Mouse (Mus musculus): ENCODE results near the gene Gm9837. TPM values are rescaled to one million over a fixed set of nuclear protein-coding genes. Genes with fewer than 3 reads are reported as not detected.

Gm9837 gene
- polyA plus RNA-seq, 1 experiment from 2014 or later = not detected

- H3K36me3 ChIP-seq (ENCODE audit: insufficient read depth, low read length) = no peaks in the 10 kb centered on the region
- H3K4me3 ChIP-seq (ENCODE audit: low read depth, low read length) = no peak overlapping the region
- H3K9ac ChIP-seq (replicated peaks; ENCODE audit: low read depth) = no peak overlapping the region
- no peak overlapping the region for H3K4me2 ChIP-seq (replicated peaks; ENCODE audit: low read depth, low read length)
- WGBS = 53% methylated on average over 13 of the region's 13 CpGs
- H3K27me3 ChIP-seq (replicated peaks; ENCODE audit: insufficient read depth, low read length) = no peaks in the 10 kb centered on the region
- no peak overlapping the region for H3K27ac ChIP-seq (ENCODE audit: low read length)
- no peak for DNase-seq (ENCODE audit: low spot score)
- TF ChIP-seq CTCF (IDR thresholded peaks at IDR 0.05) (no peak), EP300 (IDR thresholded peaks at IDR 0.05) (no peak)
- 0 out of 2 replicates have a peak, but pooled peaks cover 2% of the 10 kb centered on the region for H3K4me1 ChIP-seq (ENCODE audit: insufficient read depth, low read depth, low read length)
- ATAC-seq = no peak
- H3K9me3 ChIP-seq (ENCODE audit: low read length) = no peaks in the 10 kb centered on the region
Measured at GRCm38 (mm10) chr11:53445562-53445961, 24.7 kb downstream of the Gm9837 start.

DNA sequence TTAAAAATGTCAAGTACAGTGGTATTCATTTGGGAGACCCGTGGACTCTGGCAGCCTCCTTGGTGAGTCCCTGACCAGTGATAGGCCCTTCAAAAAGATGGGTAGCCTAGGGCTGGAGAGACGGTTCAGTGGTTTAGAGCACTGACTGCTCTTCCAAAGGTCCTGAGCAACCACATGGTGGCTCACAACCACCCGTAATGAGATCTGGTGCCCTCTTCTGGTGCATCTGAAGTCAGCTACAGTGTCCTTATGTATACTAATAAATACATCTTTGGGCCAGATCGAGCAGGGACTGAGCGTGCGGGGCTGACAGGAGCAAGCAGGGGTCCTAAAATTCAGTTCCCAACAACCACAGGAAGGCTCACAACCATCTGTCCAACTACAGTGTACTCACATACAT lies 26.4 kb downstream of the Gm9837 start:
- no peak overlapping the region for H3K27ac ChIP-seq (ENCODE audit: low read length)
- no peaks in the 10 kb centered on the region for H3K27me3 ChIP-seq (replicated peaks; ENCODE audit: insufficient read depth, low read length)
- H3K9ac ChIP-seq (replicated peaks; ENCODE audit: low read depth) = no peak overlapping the region
- DNase-seq (ENCODE audit: low spot score) (no peak), ATAC-seq (0 out of 2 replicates have a peak, but pooled peaks have one; percentile 19)
- no peaks in the 10 kb centered on the region for H3K4me1 ChIP-seq (ENCODE audit: insufficient read depth, low read depth, low read length)
- WGBS = 32% methylated on average over 6 of the region's 6 CpGs
- no peaks in the 10 kb centered on the region for H3K36me3 ChIP-seq (ENCODE audit: insufficient read depth, low read length)
- no peaks in the 10 kb centered on the region for H3K9me3 ChIP-seq (ENCODE audit: low read length)
- H3K4me3 ChIP-seq (ENCODE audit: low read depth, low read length) = no peak overlapping the region
- no peak overlapping the region for H3K4me2 ChIP-seq (replicated peaks; ENCODE audit: low read depth, low read length)
- peak; percentile 75 for TF ChIP-seq CTCF (IDR thresholded peaks at IDR 0.05)
- TF ChIP-seq EP300 (IDR thresholded peaks at IDR 0.05) = no peak

- ATAC-seq = no peak
Measured at GRCm38 (mm10) chr11:53441921-53442320, 28.4 kb downstream of the Gm9837 start.

DNA sequence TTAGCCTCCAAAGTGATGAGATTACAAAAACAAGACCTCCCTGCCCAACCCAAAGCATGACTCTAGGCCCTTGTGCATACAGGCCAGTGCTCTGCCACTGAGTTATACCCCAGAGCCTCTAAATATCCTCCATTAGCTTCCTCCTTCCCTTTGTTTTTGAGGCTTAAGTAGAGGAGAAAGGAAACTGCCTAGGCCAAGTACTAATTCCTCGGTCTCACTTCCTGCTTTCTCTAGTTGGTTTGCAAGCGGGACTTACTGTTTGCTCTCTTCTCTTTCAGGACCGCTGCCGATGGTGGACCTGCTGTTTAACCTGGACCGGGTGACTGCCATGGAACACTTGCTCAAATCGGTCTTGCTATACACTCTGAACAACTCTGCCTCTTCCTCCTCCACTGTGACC lies 33.9 kb downstream of the Gm9837 start:
- Histone ChIP-seq H3K9ac (replicated peaks; ENCODE audit: low read depth) (no peak overlapping the region), H3K9me3 (ENCODE audit: low read length) (no peaks in the 10 kb centered on the region), H3K4me3 (ENCODE audit: low read depth, low read length) (no peak overlapping the region), H3K27me3 (replicated peaks; ENCODE audit: insufficient read depth, low read length) (no peaks in the 10 kb centered on the region), H3K4me2 (replicated peaks; ENCODE audit: low read depth, low read length) (no peak overlapping the region), H3K27ac (ENCODE audit: low read length) (no peak overlapping the region), H3K4me1 (ENCODE audit: insufficient read depth, low read depth, low read length) (0 out of 2 replicates have a peak, but pooled peaks cover 4% of the 10 kb centered on the region), H3K36me3 (ENCODE audit: insufficient read depth, low read length) (no peaks in the 10 kb centered on the region)
- no peak for DNase-seq (ENCODE audit: low spot score)
- ATAC-seq = no peak
- 70% methylated on average over 6 of the region's 6 CpGs for WGBS
- TF ChIP-seq CTCF (IDR thresholded peaks at IDR 0.05) = no peak
- TF ChIP-seq EP300 (IDR thresholded peaks at IDR 0.05) = no peak

More at GRCm38 (mm10) chr11:53441921-53442320, 28.4 kb downstream of the Gm9837 start:
- TF ChIP-seq EP300 (IDR thresholded peaks at IDR 0.05) (no peak), CTCF (IDR thresholded peaks at IDR 0.05) (no peak)
- Histone ChIP-seq H3K27ac (ENCODE audit: low read length) (no peak overlapping the region), H3K4me1 (ENCODE audit: insufficient read depth, low read depth, low read length) (no peaks in the 10 kb centered on the region), H3K4me2 (replicated peaks; ENCODE audit: low read depth, low read length) (no peak overlapping the region), H3K9ac (replicated peaks; ENCODE audit: low read depth) (no peak overlapping the region), H3K9me3 (ENCODE audit: low read length) (no peaks in the 10 kb centered on the region), H3K36me3 (ENCODE audit: insufficient read depth, low read length) (no peaks in the 10 kb centered on the region), H3K27me3 (replicated peaks; ENCODE audit: insufficient read depth, low read length) (no peaks in the 10 kb centered on the region), H3K4me3 (ENCODE audit: low read depth, low read length) (no peak overlapping the region)
- 11% methylated on average over 12 of the region's 12 CpGs for WGBS
- DNase-seq (ENCODE audit: low spot score) = no peak

DNA sequence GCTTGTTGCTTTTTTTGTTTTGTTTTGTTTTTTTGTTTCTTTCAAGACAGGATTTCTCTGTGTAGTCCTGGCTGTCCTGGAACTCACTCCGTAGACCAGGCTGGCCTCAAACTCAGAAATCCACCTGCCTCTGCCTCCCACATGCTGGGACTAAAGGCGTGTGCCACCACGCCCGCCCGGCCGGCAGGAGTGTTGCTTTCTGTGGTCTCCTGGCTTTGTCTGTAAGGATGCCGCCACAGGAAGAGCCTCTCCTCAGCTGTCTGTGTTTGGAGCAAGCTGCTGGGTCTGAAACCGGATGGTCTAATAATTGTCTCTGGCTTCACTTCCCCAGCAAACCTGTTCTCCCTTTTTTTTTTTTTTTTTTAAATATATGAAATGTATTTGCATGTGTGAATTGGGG lies 34.8 kb downstream of the Gm9837 start:
- TF ChIP-seq EP300 (IDR thresholded peaks at IDR 0.05) (no peak), CTCF (IDR thresholded peaks at IDR 0.05) (no peak)
- 77% methylated on average over 8 of the region's 8 CpGs for WGBS
- Histone ChIP-seq H3K4me1 (ENCODE audit: insufficient read depth, low read depth, low read length) (0 out of 2 replicates have a peak, but pooled peaks cover 4% of the 10 kb centered on the region), H3K4me2 (replicated peaks; ENCODE audit: low read depth, low read length) (no peak overlapping the region), H3K9ac (replicated peaks; ENCODE audit: low read depth) (no peak overlapping the region), H3K27me3 (replicated peaks; ENCODE audit: insufficient read depth, low read length) (no peaks in the 10 kb centered on the region), H3K27ac (ENCODE audit: low read length) (no peak overlapping the region), H3K4me3 (ENCODE audit: low read depth, low read length) (no peak overlapping the region), H3K36me3 (ENCODE audit: insufficient read depth, low read length) (no peaks in the 10 kb centered on the region), H3K9me3 (ENCODE audit: low read length) (no peaks in the 10 kb centered on the region)
- ATAC-seq (no peak), DNase-seq (ENCODE audit: low spot score) (no peak)

DNA sequence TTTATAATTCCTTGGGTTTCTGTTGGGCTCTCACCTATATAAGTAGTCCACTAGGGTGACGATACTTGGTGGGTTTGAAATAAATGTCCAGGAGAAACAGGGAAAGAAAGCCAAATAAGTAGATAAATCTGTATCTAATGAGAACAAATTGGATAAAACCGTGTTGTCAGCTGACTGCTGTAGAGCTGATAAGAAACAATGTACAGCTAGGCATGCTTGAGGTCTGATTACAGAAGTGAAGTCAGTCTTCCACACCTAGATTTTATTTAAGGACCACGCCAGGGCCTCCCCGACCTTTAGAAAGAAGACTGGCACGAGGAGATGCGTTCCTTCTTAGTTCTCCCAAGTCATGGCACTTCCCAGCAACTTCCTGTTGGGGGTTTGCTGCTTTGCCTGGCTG lies 37.2 kb downstream of the Gm9837 start:
- no peak for DNase-seq (ENCODE audit: low spot score)
- 52% methylated on average over 6 of the region's 6 CpGs for WGBS

More for the DNA sequence above, 37.2 kb downstream of the Gm9837 start:
- no peak for TF ChIP-seq CTCF (IDR thresholded peaks at IDR 0.05)
- no peak for TF ChIP-seq EP300 (IDR thresholded peaks at IDR 0.05)
- H3K4me1 ChIP-seq (ENCODE audit: insufficient read depth, low read depth, low read length) = 0 out of 2 replicates have a peak, but pooled peaks cover 4% of the 10 kb centered on the region
- H3K9ac ChIP-seq (replicated peaks; ENCODE audit: low read depth) = no peak overlapping the region
- H3K4me3 ChIP-seq (ENCODE audit: low read depth, low read length) = no peak overlapping the region
- H3K36me3 ChIP-seq (ENCODE audit: insufficient read depth, low read length) = no peaks in the 10 kb centered on the region
- H3K27me3 ChIP-seq (replicated peaks; ENCODE audit: insufficient read depth, low read length) = no peaks in the 10 kb centered on the region
- no peak overlapping the region for H3K4me2 ChIP-seq (replicated peaks; ENCODE audit: low read depth, low read length)
- ATAC-seq = no peak
- no peak overlapping the region for H3K27ac ChIP-seq (ENCODE audit: low read length)
- no peaks in the 10 kb centered on the region for H3K9me3 ChIP-seq (ENCODE audit: low read length)
